ENCODE assay signal across 16 mouse cellular contexts in genomic region chr3:136708230-136708629, GRCm38 (mm10). TPM values are rescaled to one million over a fixed set of nuclear protein-coding genes. Genes with fewer than 3 reads are reported as not detected.
DNase-seq lines count a peak whose midpoint lies in the region; ATAC-seq and TF ChIP-seq lines count a peak whose summit lies in the region.
"Had no signal": no experiment of that assay in that cellular context is flagged by ENCODE, and none has a peak within 500 bp of the region (broad histone marks: within the 10 kb centered on the region; RNA-seq: fewer than 3 reads in every experiment).

No protein-coding gene starts in this region.

- TF ChIP-seq CTCF in spleen, adult 2 months (IDR thresholded peaks at IDR 0.05; ENCODE audit: extremely low read depth, insufficient read depth, insufficient read length, insufficient replicate concordance): no peak

- ATAC-seq in forebrain, embryonic 13.5 days: no peak
- ATAC-seq: forebrain, embryonic 15.5 days had no signal

- peak; percentile 42 to 46 for DNase-seq in heart, adult 18-20 months
- no peak for DNase-seq in heart, embryonic 10.5 days (ENCODE audit: low spot score)
- DNase-seq in spleen, adult 2 months (ENCODE audit: low read depth in 1 of 2, low spot score in 2 of 2): no peak
- no peak for DNase-seq in spleen, postnatal 4 days (ENCODE audit: low spot score in 2 of 2)
- peak; percentile 28 for DNase-seq in induced T-regulatory cell, adult 2 months (ENCODE audit: low read depth)
- no peak for DNase-seq in right cerebral cortex, postnatal 25 days
- DNase-seq in urinary bladder, postnatal 36 days (ENCODE audit: low spot score in 2 of 2): no peak
- DNase-seq: cerebellum, postnatal 14 days; kidney, postnatal 36 days; lung, embryonic 14.5 days; thymus, postnatal 25 days had no signal

- peaks cover 16% of the 10 kb centered on the region for H3K4me1 ChIP-seq in heart, embryonic 10.5 days
- H3K4me1 ChIP-seq in spleen, adult 2 months (ENCODE audit: control insufficient read depth, insufficient read depth, insufficient read length): peaks cover 25% of the 10 kb centered on the region; the same call in 1 of the 2 replicates
- H3K4me1 ChIP-seq in forebrain, embryonic 13.5 days: peaks cover 6% of the 10 kb centered on the region

- H3K4me3 ChIP-seq in heart, embryonic 10.5 days: no peak overlapping the region
- no peak overlapping the region for H3K4me3 ChIP-seq in spleen, adult 2 months (ENCODE audit: extremely low read depth, insufficient read depth, insufficient read length)
- no peak overlapping the region for H3K4me3 ChIP-seq in forebrain, embryonic 13.5 days
- H3K4me3 ChIP-seq: forebrain, embryonic 15.5 days; hindbrain, embryonic 15.5 days; midbrain, embryonic 12.5 days; neural tube, embryonic 12.5 days had no signal

- no peak for TF ChIP-seq POLR2A in spleen, adult 2 months (IDR thresholded peaks at IDR 0.05; ENCODE audit: low read depth, low read length)

- no peaks in the 10 kb centered on the region for H3K9me3 ChIP-seq in heart, embryonic 10.5 days
- H3K9me3 ChIP-seq in forebrain, embryonic 13.5 days (replicated peaks): no peaks in the 10 kb centered on the region
- H3K9me3 ChIP-seq: forebrain, embryonic 15.5 days; hindbrain, embryonic 15.5 days; midbrain, embryonic 12.5 days; neural tube, embryonic 12.5 days had no signal

- H3K27me3 ChIP-seq in heart, embryonic 10.5 days (ENCODE audit: insufficient read depth, poor library complexity, severe bottlenecking): no peaks in the 10 kb centered on the region
- H3K27me3 ChIP-seq in spleen, adult 2 months (ENCODE audit: control insufficient read depth, insufficient read depth, low read length): no peaks in the 10 kb centered on the region
- no peaks in the 10 kb centered on the region for H3K27me3 ChIP-seq in forebrain, embryonic 13.5 days
- H3K27me3 ChIP-seq: forebrain, embryonic 15.5 days; hindbrain, embryonic 15.5 days; midbrain, embryonic 12.5 days; neural tube, embryonic 12.5 days had no signal

- H3K36me3 ChIP-seq in heart, embryonic 10.5 days: no peaks in the 10 kb centered on the region
- H3K36me3 ChIP-seq in spleen, adult 2 months (ENCODE audit: control insufficient read depth, insufficient read depth, low read length): no peaks in the 10 kb centered on the region
- H3K36me3 ChIP-seq in forebrain, embryonic 13.5 days (ENCODE audit: poor library complexity, severe bottlenecking): no peaks in the 10 kb centered on the region
- H3K36me3 ChIP-seq: forebrain, embryonic 15.5 days; hindbrain, embryonic 15.5 days; midbrain, embryonic 12.5 days had no signal

- WGBS in heart, embryonic 10.5 days: 52% methylated on average over 1 of the region's 1 CpGs
- 33% methylated on average over 1 of the region's 1 CpGs for WGBS in spleen, adult 2 months
- 49% methylated on average over 1 of the region's 1 CpGs for WGBS in forebrain, embryonic 13.5 days

- no peak overlapping the region for H3K4me2 ChIP-seq in forebrain, embryonic 13.5 days
- H3K4me2 ChIP-seq: forebrain, embryonic 15.5 days; hindbrain, embryonic 15.5 days; lung, embryonic 14.5 days; midbrain, embryonic 12.5 days; neural tube, embryonic 12.5 days had no signal

- H3K9ac ChIP-seq in forebrain, embryonic 13.5 days: no peak overlapping the region
- H3K9ac ChIP-seq: forebrain, embryonic 15.5 days; hindbrain, embryonic 15.5 days; lung, embryonic 14.5 days; midbrain, embryonic 12.5 days; neural tube, embryonic 12.5 days had no signal

- no peak overlapping the region for H3K27ac ChIP-seq in heart, embryonic 10.5 days
- H3K27ac ChIP-seq in spleen, adult 2 months (ENCODE audit: insufficient read depth, low read length): peak overlapping the region; percentile 28; the same call in 1 of the 2 replicates
- H3K27ac ChIP-seq in forebrain, embryonic 13.5 days: no peak overlapping the region
- H3K27ac ChIP-seq: forebrain, embryonic 15.5 days; hindbrain, embryonic 15.5 days; midbrain, embryonic 12.5 days; neural tube, embryonic 12.5 days had no signal

RNA-seq across cellular contexts. Expression of gene Ppp3ca, which starts 38.3 kb away (rescaled TPM):
- 10 to 100 TPM; 42.9 to 44.5 TPM for total RNA-seq in heart, adult 18-20 months (2021)
- polyA plus RNA-seq in heart, embryonic 10.5 days (2016; fragmentation: Nextera tagmentation; extraction: Ambion mirVana): 45.5 and 53.9 TPM in 2 replicates
- 23.0 and 46.3 TPM in 2 replicates for polyA plus RNA-seq in spleen, adult 2 months (2012; rRNA removed)
- 82.4 and 82.8 TPM in 2 replicates for polyA plus RNA-seq in forebrain, embryonic 13.5 days (2015; fragmentation: Nextera tagmentation; extraction: Ambion mirVana)

Comparison
In these comparisons a context has a peak if more than half of its experiments do, and no peak if none do; other contexts are left out.
1. DNase-seq: peak in heart, adult 18-20 months (2 of 2) and induced T-regulatory cell, adult 2 months (single experiment); none in heart, embryonic 10.5 days (single experiment), spleen, adult 2 months (0 of 2), spleen, postnatal 4 days (0 of 2), right cerebral cortex, postnatal 25 days (single experiment) and urinary bladder, postnatal 36 days (0 of 2).